Mouse (Mus musculus): ENCODE results near the gene Sec14l1. TPM values are rescaled to one million over a fixed set of nuclear protein-coding genes. Genes with fewer than 3 reads are reported as not detected.
A peak's percentile ranks its signal among the peaks of the same experiment; 100 is the strongest.

The Sec14l1 gene
- polyA plus RNA-seq, 1 experiment from 2014 or later: 63.9 TPM

DNA sequence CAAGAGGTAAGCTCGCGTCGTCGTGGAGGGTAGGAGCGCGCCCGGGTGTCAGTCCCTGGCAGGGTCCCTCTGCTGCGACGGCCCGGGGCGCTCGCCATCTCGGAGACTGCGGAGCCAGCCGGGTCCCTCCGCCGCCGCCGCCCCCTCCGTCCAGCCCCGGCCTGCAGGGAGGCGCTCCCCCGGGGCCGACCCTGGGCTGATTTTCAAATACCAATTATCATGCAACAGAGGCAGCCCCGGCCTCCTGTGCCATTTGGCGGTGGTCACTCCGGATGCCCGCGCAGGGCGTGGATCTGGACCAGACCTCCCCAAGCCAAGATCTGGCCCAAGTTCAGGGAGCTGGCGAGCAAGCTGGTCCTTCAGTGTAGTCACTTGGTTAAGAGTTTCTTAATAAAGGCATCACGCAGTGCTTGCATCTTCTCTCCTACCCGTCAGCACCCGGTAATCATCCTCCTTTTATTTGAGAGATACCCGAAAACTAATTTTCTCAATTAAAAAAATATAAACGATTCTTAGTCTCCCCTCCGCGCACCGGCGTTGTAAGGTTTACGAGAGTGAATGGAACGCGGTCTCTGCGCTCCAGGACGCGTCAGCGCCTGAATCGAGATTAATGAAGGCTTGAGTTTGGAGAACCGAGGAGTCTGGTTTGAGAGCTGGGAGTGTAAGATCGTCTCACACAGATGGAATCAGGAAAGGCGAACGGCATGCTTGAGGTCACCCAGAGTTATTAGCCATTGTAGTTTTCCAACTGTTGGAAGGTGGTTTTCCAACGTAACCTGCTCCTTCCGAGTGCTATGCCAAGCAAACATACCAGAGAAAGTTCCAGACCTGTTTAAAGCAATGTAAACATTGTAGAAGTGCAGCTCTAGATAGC, 615 bp downstream of the Sec14l1 start:
- WGBS: 1% methylated on average over 54 of the region's 54 CpGs
- H3K4me1 ChIP-seq: peaks cover 53% of the 10 kb centered on the region

DNA sequence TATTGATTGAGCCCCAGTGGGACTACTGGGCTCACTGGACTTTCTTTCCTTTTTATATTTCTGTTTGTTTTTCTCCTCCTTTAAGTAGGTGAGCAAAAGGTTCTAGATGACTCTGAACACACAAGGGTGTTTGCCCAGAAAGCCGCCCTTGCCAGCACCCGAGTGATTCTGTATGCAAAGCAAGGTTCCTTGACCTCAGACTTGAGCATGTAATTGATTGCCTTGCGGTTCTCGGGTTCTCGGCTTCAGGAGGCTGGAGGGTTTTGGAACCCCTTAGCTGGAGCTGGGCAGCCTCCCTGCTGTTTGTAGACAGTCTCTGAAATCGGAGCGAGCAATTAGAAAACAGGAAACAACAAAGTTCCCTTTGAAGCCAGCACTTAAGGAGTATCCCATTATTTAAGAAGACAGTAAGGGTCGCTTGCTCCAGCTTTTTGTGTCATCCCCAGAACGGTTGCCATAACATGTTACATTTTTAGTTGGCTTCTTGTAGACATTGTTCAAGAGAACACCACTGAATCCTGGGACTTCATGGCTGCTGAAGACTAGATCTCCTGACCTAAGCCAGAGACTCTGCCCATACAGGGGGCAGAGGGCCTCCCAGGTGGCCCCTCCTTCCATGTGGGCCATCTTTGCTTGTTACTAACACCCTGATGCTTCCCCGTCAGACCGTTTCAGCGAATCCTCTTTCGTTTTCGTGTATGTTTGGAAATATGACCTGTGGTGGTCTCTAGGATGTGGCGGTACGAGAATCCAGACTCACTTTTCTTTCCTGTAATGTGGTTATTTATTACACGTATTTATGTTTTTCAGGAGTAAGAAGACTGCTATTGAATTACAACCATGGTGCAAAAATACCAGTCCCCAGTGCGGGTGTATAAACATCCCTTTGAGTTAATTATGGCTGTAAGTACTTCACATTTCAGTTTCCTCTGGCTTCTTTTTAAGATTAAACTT, 1.7 kb downstream of the Sec14l1 start:
- no peak for ATAC-seq (replicated peaks)
- Histone ChIP-seq H3K27me3 (replicated peaks) (no peaks in the 10 kb centered on the region), H3K4me2 (peak overlapping the region; percentile 70), H3K4me3 (peak overlapping the region; percentile 64), H3K9me3 (no peaks in the 10 kb centered on the region), H3K36me3 (replicated peaks) (peaks cover 3% of the 10 kb centered on the region; the same call in 1 of the 2 replicates), H3K4me1 (peaks cover 63% of the 10 kb centered on the region), H3K9ac (peak overlapping the region; percentile 9; the same call in 1 of the 2 replicates), H3K27ac (no peak overlapping the region)
- 60% methylated on average over 18 of the region's 18 CpGs for WGBS

More for the DNA sequence above, 615 bp downstream of the Sec14l1 start:
- Histone ChIP-seq H3K4me2 (peak overlapping the region; percentile 70), H3K9me3 (no peaks in the 10 kb centered on the region), H3K27me3 (replicated peaks) (no peaks in the 10 kb centered on the region), H3K36me3 (replicated peaks) (peaks cover 3% of the 10 kb centered on the region; the same call in 1 of the 2 replicates), H3K27ac (peak overlapping the region; percentile 97), H3K4me3 (peak overlapping the region; percentile 64), H3K9ac (peak overlapping the region; percentile 70)
- peak; percentile 82 for ATAC-seq (replicated peaks)

DNA sequence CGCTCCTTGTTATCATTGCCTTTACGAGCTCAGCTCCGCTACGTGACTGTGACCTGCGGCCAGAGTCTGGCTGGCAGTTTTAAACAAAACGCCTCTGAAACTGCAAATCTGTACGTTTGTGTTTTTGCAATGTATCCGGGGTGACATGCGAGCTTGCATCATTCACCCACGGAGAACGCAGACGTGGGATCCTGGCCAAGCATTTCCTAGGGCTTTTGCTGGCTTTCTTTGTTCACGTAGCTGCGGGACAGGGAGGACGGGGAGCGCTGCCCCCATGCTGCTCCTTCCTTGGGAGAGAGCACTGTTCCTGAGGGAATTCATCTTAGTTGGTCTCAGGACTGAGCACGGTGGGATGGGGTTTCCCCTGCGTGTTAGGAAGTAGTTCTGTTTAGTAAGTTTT, 2.4 kb downstream of the Sec14l1 start:
- no peak overlapping the region for H3K4me3 ChIP-seq

DNA sequence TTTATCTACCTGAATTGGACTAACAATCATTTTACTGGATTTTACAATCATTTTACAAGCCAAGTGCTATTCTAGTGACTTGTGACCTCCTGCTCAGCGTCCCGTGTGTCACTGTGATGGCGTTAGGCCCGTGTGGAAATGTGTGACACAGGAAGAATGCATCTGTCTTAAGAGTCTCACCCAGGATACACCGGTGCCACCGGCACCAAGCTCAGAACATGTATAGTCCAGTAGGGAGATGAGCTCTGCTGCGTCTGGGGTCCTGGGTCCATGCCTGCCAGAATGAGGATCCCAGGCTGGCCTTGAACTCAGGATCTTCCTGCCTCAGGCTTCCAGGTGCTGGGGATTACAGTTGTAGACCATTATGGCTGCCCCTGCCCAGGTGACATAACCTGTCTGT, 2.8 kb downstream of the Sec14l1 start:
- Histone ChIP-seq H3K27ac (no peak overlapping the region), H3K4me1 (peaks cover 70% of the 10 kb centered on the region), H3K27me3 (replicated peaks) (no peaks in the 10 kb centered on the region), H3K36me3 (replicated peaks) (peaks cover 3% of the 10 kb centered on the region; the same call in 1 of the 2 replicates), H3K9ac (no peak overlapping the region), H3K4me2 (0 out of 2 replicates have a peak overlapping the region, but pooled peaks have one; percentile 2), H3K9me3 (no peaks in the 10 kb centered on the region), H3K4me3 (no peak overlapping the region)
- no peak for ATAC-seq (replicated peaks)
- 93% methylated on average over 7 of the region's 7 CpGs for WGBS

More for the DNA sequence above, 2.4 kb downstream of the Sec14l1 start:
- no peak for ATAC-seq (replicated peaks)
- H3K36me3 ChIP-seq (replicated peaks): peaks cover 3% of the 10 kb centered on the region; the same call in 1 of the 2 replicates
- H3K9me3 ChIP-seq: no peaks in the 10 kb centered on the region
- no peak overlapping the region for H3K27ac ChIP-seq
- no peak overlapping the region for H3K9ac ChIP-seq
- 56% methylated on average over 18 of the region's 18 CpGs for WGBS
- no peaks in the 10 kb centered on the region for H3K27me3 ChIP-seq (replicated peaks)
- H3K4me2 ChIP-seq: peak overlapping the region; percentile 70; the same call in 1 of the 2 replicates
- H3K4me1 ChIP-seq: peaks cover 69% of the 10 kb centered on the region

DNA sequence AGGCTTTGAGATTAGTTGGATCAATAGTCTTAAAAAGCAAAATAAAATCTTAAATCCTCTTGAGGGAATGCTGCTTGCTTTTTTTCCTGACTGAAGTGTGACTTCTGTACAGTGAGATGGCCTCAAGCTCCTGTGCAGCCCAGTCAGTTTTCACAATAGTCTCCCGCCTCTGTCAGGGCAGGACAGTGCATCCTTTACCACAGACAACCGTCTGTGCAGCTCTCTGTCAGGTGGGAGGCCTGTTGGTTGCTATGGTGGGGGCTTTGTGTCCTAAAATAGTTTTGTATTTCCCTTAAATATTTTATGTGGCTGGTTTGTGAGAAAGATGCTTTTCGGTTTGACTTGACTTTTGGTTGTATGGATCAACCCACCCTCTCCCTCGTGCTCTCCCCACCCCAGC, 3.3 kb downstream of the Sec14l1 start:
- Histone ChIP-seq H3K9ac (no peak overlapping the region), H3K4me3 (no peak overlapping the region), H3K4me1 (peaks cover 72% of the 10 kb centered on the region), H3K36me3 (replicated peaks) (peaks cover 3% of the 10 kb centered on the region; the same call in 1 of the 2 replicates), H3K9me3 (no peaks in the 10 kb centered on the region), H3K27me3 (replicated peaks) (no peaks in the 10 kb centered on the region), H3K27ac (no peak overlapping the region), H3K4me2 (no peak overlapping the region)
- no peak for ATAC-seq (replicated peaks)
- 59% methylated on average over 4 of the region's 4 CpGs for WGBS

DNA sequence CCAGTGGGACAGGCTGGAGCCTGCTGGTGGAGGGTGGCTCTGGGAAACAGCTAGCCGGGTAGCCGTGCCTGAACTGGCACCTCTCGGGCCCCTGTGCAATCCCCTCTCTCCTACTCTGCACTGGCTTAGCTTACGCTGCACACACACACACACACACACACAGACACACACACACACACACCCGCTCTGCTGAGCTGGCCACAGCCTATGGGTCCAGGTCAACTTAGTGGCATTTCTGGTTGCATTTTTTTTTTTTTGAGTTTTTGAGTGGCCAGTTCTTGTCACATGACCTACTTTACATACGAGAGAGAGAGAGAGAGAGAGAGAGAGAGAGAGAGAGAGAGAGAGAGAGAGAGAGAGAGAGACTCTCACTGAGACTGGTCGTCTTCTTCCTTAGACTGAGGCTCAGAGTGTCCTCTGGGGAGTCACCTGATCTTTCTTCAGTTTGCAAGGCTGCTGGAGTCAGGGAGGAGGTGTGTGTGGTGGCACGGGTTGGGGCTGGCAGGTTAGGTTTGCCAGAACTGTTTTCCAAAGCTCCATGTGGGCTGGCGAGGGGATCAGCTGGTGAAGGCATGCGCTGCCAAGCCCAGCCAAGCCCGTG, 3.9 kb downstream of the Sec14l1 start:
- 31% methylated on average over 11 of the region's 11 CpGs for WGBS
- Histone ChIP-seq H3K9me3 (no peaks in the 10 kb centered on the region), H3K27me3 (replicated peaks) (no peaks in the 10 kb centered on the region), H3K36me3 (replicated peaks) (peaks cover 3% of the 10 kb centered on the region; the same call in 1 of the 2 replicates), H3K9ac (no peak overlapping the region), H3K4me2 (peak overlapping the region; percentile 23; the same call in 1 of the 2 replicates), H3K27ac (no peak overlapping the region), H3K4me1 (peaks cover 78% of the 10 kb centered on the region), H3K4me3 (no peak overlapping the region)
- ATAC-seq (replicated peaks): no peak

DNA sequence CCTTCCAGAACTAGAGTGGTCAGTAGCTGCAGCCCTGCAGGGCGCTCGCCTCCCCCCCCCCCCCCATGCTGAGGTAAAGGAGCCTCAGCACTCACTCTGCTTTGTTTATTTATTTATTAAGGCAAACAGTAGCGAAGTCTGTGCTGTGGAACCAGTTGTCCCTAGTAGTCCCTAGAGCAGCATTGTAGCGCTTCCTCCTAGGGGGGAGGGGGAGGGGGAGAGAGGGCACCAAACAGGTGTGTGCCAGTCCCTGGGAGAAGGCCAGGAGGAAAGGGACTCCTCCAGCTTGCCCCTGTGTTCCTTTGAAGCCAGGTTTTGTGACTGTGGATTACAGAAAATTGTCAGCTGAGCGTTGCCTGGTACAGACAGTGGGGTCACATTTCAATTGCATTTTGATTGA, 4.8 kb downstream of the Sec14l1 start:
- ATAC-seq (replicated peaks): no peak
- WGBS: 39% methylated on average over 5 of the region's 5 CpGs
- Histone ChIP-seq H3K9me3 (no peaks in the 10 kb centered on the region), H3K4me3 (no peak overlapping the region), H3K4me1 (peaks cover 80% of the 10 kb centered on the region), H3K9ac (no peak overlapping the region), H3K27ac (no peak overlapping the region), H3K27me3 (replicated peaks) (no peaks in the 10 kb centered on the region), H3K4me2 (no peak overlapping the region), H3K36me3 (replicated peaks) (peaks cover 3% of the 10 kb centered on the region; the same call in 1 of the 2 replicates)

DNA sequence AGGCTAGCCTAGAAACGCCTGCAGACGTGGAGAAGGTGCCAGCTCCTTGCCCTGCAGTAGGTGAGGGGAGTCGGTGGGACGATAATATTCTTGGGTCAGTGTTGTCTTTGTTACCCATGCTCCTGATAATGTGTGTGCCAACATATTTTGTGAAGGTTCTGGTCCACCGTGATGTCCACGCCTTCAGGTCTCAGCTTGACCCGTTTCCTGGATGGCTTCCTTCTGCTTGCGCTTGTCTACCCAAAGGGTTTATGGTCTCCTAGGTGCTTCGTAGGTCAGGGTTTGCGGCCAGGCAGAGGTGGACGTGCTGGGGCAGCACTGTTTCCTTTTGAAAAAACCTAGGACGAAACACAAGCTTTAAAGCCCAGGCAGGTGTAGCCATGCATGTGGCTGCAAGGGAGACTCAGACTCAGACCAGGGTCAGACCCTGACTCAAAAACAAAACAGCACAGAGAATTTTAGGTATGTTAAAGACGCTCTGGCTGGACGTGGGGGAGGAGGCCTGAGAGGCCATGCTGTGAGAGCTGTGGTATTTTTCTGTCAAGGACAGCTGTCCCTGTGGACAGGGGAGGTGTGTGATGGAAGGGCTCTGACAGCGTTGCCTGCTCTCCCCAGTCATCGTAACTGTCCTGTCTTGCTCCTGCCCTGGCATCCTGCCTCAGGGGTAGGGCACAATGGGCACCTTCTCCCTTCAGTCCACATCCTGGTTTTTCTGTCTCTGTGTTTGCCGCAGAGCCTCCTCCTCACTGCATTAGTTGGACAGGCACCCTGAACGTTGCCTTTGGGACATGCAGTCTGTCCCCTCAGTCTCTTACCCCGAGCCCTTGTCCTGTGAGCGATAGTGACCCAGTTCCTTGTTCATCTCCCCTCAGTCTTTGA, 5.6 kb downstream of the Sec14l1 start:
- H3K9me3 ChIP-seq: no peaks in the 10 kb centered on the region
- no peak overlapping the region for H3K9ac ChIP-seq
- H3K36me3 ChIP-seq (replicated peaks): peaks cover 3% of the 10 kb centered on the region; the same call in 1 of the 2 replicates
- WGBS: 55% methylated on average over 20 of the region's 20 CpGs
- no peak for ATAC-seq (replicated peaks)
- no peak overlapping the region for H3K4me3 ChIP-seq
- H3K4me1 ChIP-seq: peaks cover 80% of the 10 kb centered on the region
- H3K27me3 ChIP-seq (replicated peaks): no peaks in the 10 kb centered on the region
- H3K4me2 ChIP-seq: peak overlapping the region; percentile 7; the same call in 1 of the 2 replicates
- 0 out of 2 replicates have a peak overlapping the region, but pooled peaks have one; percentile 9 for H3K27ac ChIP-seq

DNA sequence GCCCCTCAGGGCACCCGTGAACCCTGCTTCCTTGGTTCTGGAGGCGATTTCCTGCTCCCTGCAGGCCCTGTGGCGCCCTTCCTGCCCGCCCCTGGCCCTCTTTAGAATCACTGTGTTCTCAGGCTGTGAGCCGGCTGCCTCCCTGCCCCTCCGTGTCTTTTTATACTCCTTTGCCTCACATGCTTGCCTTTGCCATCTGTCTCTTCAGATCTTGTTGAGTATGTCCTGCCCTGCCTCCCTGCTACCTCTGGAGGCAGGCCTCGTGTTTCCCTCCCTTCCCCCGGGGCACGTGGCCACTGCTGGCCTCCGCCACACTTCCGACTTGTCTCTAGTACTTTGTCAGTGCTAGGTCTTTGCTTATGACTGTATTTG, 6.2 kb downstream of the Sec14l1 start:
- Histone ChIP-seq H3K27ac (no peak overlapping the region), H3K36me3 (replicated peaks) (peaks cover 3% of the 10 kb centered on the region; the same call in 1 of the 2 replicates), H3K9ac (0 out of 2 replicates have a peak overlapping the region, but pooled peaks have one; percentile 10), H3K9me3 (no peaks in the 10 kb centered on the region), H3K4me3 (no peak overlapping the region), H3K4me1 (peaks cover 76% of the 10 kb centered on the region), H3K27me3 (replicated peaks) (no peaks in the 10 kb centered on the region), H3K4me2 (no peak overlapping the region)
- no peak for ATAC-seq (replicated peaks)
- 27% methylated on average over 11 of the region's 11 CpGs for WGBS

DNA sequence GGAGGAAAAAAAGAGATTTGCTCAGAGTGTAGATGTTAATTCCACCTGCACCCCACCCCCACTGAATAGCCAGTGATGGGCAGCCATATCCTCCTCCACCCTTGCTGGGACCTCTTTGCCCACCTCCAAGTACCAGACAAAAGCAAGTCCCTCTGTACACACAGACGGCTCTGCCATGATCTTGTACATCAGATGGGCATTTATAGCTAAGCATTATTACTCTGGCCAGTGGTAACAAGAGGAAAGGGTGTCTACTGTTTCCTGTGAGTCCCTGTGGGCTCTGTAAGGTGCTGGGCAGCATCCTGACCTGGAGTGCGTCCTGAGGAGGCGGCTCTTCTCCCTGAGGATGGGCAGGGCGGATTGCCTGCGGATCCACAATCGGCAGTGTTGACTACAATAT, 7.0 kb downstream of the Sec14l1 start:
- Histone ChIP-seq H3K27ac (no peak overlapping the region), H3K36me3 (replicated peaks) (peaks cover 3% of the 10 kb centered on the region; the same call in 1 of the 2 replicates), H3K27me3 (replicated peaks) (no peaks in the 10 kb centered on the region), H3K4me3 (no peak overlapping the region), H3K4me1 (peaks cover 68% of the 10 kb centered on the region), H3K4me2 (no peak overlapping the region), H3K9me3 (no peaks in the 10 kb centered on the region), H3K9ac (no peak overlapping the region)
- 89% methylated on average over 6 of the region's 6 CpGs for WGBS
- no peak for ATAC-seq (replicated peaks)
